Mouse (Mus musculus) midbrain, embryonic 14.5 days (tissue): ENCODE results near the gene Ccnf. TPM values are rescaled to one million over a fixed set of nuclear protein-coding genes. Genes with fewer than 3 reads are reported as not detected.
A peak's percentile ranks its signal among the peaks of the same experiment; 100 is the strongest.

ENCODE experiments used
- ATAC-seq: fragments of 200-750 bp; cut with Nextera tagmentation; 2 replicates; pipeline ENCODE4 v1.8.0; 2017; ENCODE audit warnings: moderate number of reproducible peaks, moderate library complexity; ENCODE audit not compliant: low FRiP score, low TSS enrichment
- DNase-seq: peaks from one replicate; pipeline ENCODE4 v3.0.0-alpha.2; 2015
- H3K27ac ChIP-seq: fragments of 300-500 bp; sonication (generic); replicated peaks from 2 replicates; pipeline ENCODE4 v1.5.1; 2014; ENCODE audit warnings: mild to moderate bottlenecking, low read depth, low read length, moderate library complexity
- H3K27me3 ChIP-seq: fragments of 300-500 bp; sonication (generic); 2 replicates; pipeline ENCODE4 v1.6.1; 2014; ENCODE audit warnings: low read length, control low read depth, mixed read lengths; ENCODE audit not compliant: control insufficient read depth, insufficient read depth
- H3K36me3 ChIP-seq: fragments of 300-500 bp; sonication (generic); 2 replicates; pipeline ENCODE4 v1.6.1; 2014; ENCODE audit warnings: low read length, control low read depth; ENCODE audit not compliant: control insufficient read depth, insufficient read depth
- H3K4me1 ChIP-seq: fragments of 300-500 bp; sonication (generic); 2 replicates; pipeline ENCODE4 v1.6.1; 2014; ENCODE audit warnings: mild to moderate bottlenecking, antibody characterized with exemption, low read length, control low read depth; ENCODE audit not compliant: control insufficient read depth, insufficient read depth
- H3K4me2 ChIP-seq: fragments of 300-500 bp; sonication (generic); 2 replicates; pipeline ENCODE4 v1.6.1; 2014; ENCODE audit warnings: mild to moderate bottlenecking, low read length, moderate library complexity
- H3K4me3 ChIP-seq: fragments of 300-500 bp; sonication (generic); replicated peaks from 2 replicates; pipeline ENCODE4 v1.5.1; 2014; ENCODE audit warnings: low read depth, low read length
- H3K9ac ChIP-seq: fragments of 300-500 bp; sonication (generic); replicated peaks from 2 replicates; pipeline ENCODE4 v1.6.1; 2014; ENCODE audit warnings: mild to moderate bottlenecking, low read length, moderate library complexity
- H3K9me3 ChIP-seq: fragments of 300-500 bp; sonication (generic); 2 replicates; pipeline ENCODE4 v1.6.1; 2016; ENCODE audit warnings: low read length, control low read depth, mixed read lengths; ENCODE audit not compliant: control insufficient read depth
- WGBS: fragments of 180-500 bp; shearing (Covaris S2); extraction: QIAGEN DNeasy Blood & Tissue Kit; methylation state at CpG from one replicate; pipeline ENCODE4 v1.1.7; 2014; 5-methylcytosine and 5-hydroxymethylcytosine counted together
- polyA plus RNA-seq: library from polyadenylated mRNA; unstranded; fragments of >200 nt; fragmentation: Nextera tagmentation; extraction: Ambion mirVana; gene quantifications from 2 replicates; pipeline ENCODE4 v1.2.1, GENCODE M21; 2014

Gene Ccnf
- polyA plus RNA-seq: 11.1 and 16.6 TPM in 2 replicates

GRCm38 (mm10) chr17:24251320-24252069, at the start of gene Ccnf:
TSS of gene Ccnf (minus strand) at chr17:24251484.
- H3K4me3 ChIP-seq: peak within 1 kb of the TSS; percentile 73
- H3K4me2 ChIP-seq: peak within 1 kb of the TSS; percentile 81
- no peaks in the 10 kb centered on the region for H3K27me3 ChIP-seq
- no peaks in the 10 kb centered on the region for H3K9me3 ChIP-seq
- ATAC-seq: peak; percentile 100
- peaks cover 14% of the 10 kb centered on the region for H3K4me1 ChIP-seq
- H3K36me3 ChIP-seq: peaks cover 9% of the 10 kb centered on the region; the same call in 1 of the 2 replicates
- DNase-seq: peak; percentile 98
- H3K27ac ChIP-seq: peak within 1 kb of the TSS; percentile 72
- under 1% methylated on average over 48 of the region's 48 CpGs for WGBS
- H3K9ac ChIP-seq: peak within 1 kb of the TSS; percentile 65

GRCm38 (mm10) chr17:24300651-24301050, 49.4 kb upstream of the Ccnf start:
- H3K4me2 ChIP-seq: no peak overlapping the region
- H3K27ac ChIP-seq: no peak overlapping the region
- H3K4me3 ChIP-seq: no peak overlapping the region
- no peak overlapping the region for H3K9ac ChIP-seq
- no peaks in the 10 kb centered on the region for H3K9me3 ChIP-seq
- WGBS: 86% methylated on average over 4 of the region's 4 CpGs
- no peaks in the 10 kb centered on the region for H3K27me3 ChIP-seq
- no peak for DNase-seq
- H3K4me1 ChIP-seq: no peaks in the 10 kb centered on the region
- no peaks in the 10 kb centered on the region for H3K36me3 ChIP-seq
- no peak for ATAC-seq

GRCm38 (mm10) chr17:24289338-24289737, 38.1 kb upstream of the Ccnf start:
- Histone ChIP-seq H3K9me3 (no peaks in the 10 kb centered on the region), H3K36me3 (no peaks in the 10 kb centered on the region), H3K27ac (no peak overlapping the region), H3K4me3 (no peak overlapping the region), H3K27me3 (no peaks in the 10 kb centered on the region), H3K9ac (no peak overlapping the region), H3K4me2 (no peak overlapping the region), H3K4me1 (no peaks in the 10 kb centered on the region)
- no peak for ATAC-seq
- DNase-seq: no peak
- WGBS: 90% methylated on average over 5 of the region's 5 CpGs

GRCm38 (mm10) chr17:24288477-24288876, 37.2 kb upstream of the Ccnf start:
- H3K4me3 ChIP-seq: no peak overlapping the region
- H3K4me2 ChIP-seq: no peak overlapping the region
- H3K9me3 ChIP-seq: no peaks in the 10 kb centered on the region
- no peak overlapping the region for H3K27ac ChIP-seq
- H3K4me1 ChIP-seq: no peaks in the 10 kb centered on the region
- no peak for DNase-seq
- no peaks in the 10 kb centered on the region for H3K27me3 ChIP-seq
- H3K36me3 ChIP-seq: no peaks in the 10 kb centered on the region
- WGBS: 89% methylated on average over 9 of the region's 9 CpGs
- ATAC-seq: no peak
- no peak overlapping the region for H3K9ac ChIP-seq

- 78% methylated on average over 3 of the region's 3 CpGs for WGBS
- no peaks in the 10 kb centered on the region for H3K27me3 ChIP-seq
- H3K36me3 ChIP-seq: no peaks in the 10 kb centered on the region
- H3K27ac ChIP-seq: no peak overlapping the region
- H3K4me1 ChIP-seq: no peaks in the 10 kb centered on the region
- H3K9me3 ChIP-seq: no peaks in the 10 kb centered on the region
- no peak overlapping the region for H3K4me3 ChIP-seq
- no peak overlapping the region for H3K4me2 ChIP-seq
- DNase-seq (no peak), ATAC-seq (no peak)
- no peak overlapping the region for H3K9ac ChIP-seq
Observed at GRCm38 (mm10) chr17:24285680-24286079, 34.4 kb upstream of the Ccnf start.

GRCm38 (mm10) chr17:24283266-24283818, 32.1 kb upstream of the Ccnf start:
- H3K4me2 ChIP-seq: no peak overlapping the region
- no peak overlapping the region for H3K4me3 ChIP-seq
- DNase-seq (no peak), ATAC-seq (no peak)
- H3K27me3 ChIP-seq: no peaks in the 10 kb centered on the region
- no peaks in the 10 kb centered on the region for H3K36me3 ChIP-seq
- WGBS: 74% methylated on average over 9 of the region's 9 CpGs
- H3K4me1 ChIP-seq: no peaks in the 10 kb centered on the region
- no peak overlapping the region for H3K9ac ChIP-seq
- no peaks in the 10 kb centered on the region for H3K9me3 ChIP-seq
- H3K27ac ChIP-seq: no peak overlapping the region

GRCm38 (mm10) chr17:24282637-24283036, 31.4 kb upstream of the Ccnf start:
- Histone ChIP-seq H3K4me2 (no peak overlapping the region), H3K27me3 (no peaks in the 10 kb centered on the region), H3K27ac (no peak overlapping the region), H3K4me1 (no peaks in the 10 kb centered on the region), H3K9me3 (no peaks in the 10 kb centered on the region), H3K36me3 (no peaks in the 10 kb centered on the region), H3K9ac (no peak overlapping the region), H3K4me3 (no peak overlapping the region)
- no peak for ATAC-seq
- DNase-seq: no peak
- WGBS: 75% methylated on average over 4 of the region's 4 CpGs

- no peaks in the 10 kb centered on the region for H3K36me3 ChIP-seq
- no peak overlapping the region for H3K27ac ChIP-seq
- no peaks in the 10 kb centered on the region for H3K27me3 ChIP-seq
- no peak overlapping the region for H3K9ac ChIP-seq
- no peak for ATAC-seq
- no peaks in the 10 kb centered on the region for H3K4me1 ChIP-seq
- WGBS: 84% methylated on average over 4 of the region's 4 CpGs
- no peak overlapping the region for H3K4me3 ChIP-seq
- DNase-seq: no peak
- 0 out of 2 replicates have a peak, but pooled peaks cover 3% of the 10 kb centered on the region for H3K9me3 ChIP-seq
- no peak overlapping the region for H3K4me2 ChIP-seq
Observed at GRCm38 (mm10) chr17:24279907-24280306, 28.6 kb upstream of the Ccnf start.

GRCm38 (mm10) chr17:24267133-24267532, 15.8 kb upstream of the Ccnf start:
- WGBS: 94% methylated on average over 1 of the region's 1 CpGs
- Histone ChIP-seq H3K36me3 (no peaks in the 10 kb centered on the region), H3K9me3 (no peaks in the 10 kb centered on the region), H3K4me2 (no peak overlapping the region), H3K9ac (no peak overlapping the region), H3K27ac (no peak overlapping the region), H3K4me3 (no peak overlapping the region), H3K4me1 (no peaks in the 10 kb centered on the region), H3K27me3 (no peaks in the 10 kb centered on the region)
- DNase-seq (no peak), ATAC-seq (no peak)
